Mouse (Mus musculus): ENCODE data around the gene Me3. TPM values are rescaled to one million over a fixed set of nuclear protein-coding genes. Genes with fewer than 3 reads are reported as not detected.

Gene Me3
- polyA plus RNA-seq, 1 experiment from 2014 or later = 39.5 TPM

- Histone ChIP-seq H3K9me3 (replicated peaks; ENCODE audit: low read length) (no peaks in the 10 kb centered on the region), H3K9ac (ENCODE audit: low read depth, low read length) (no peak overlapping the region), H3K27me3 (ENCODE audit: insufficient read depth, low read length) (no peaks in the 10 kb centered on the region; the same call in 1 of the 2 replicates), H3K27ac (no peak overlapping the region), H3K4me3 (replicated peaks; ENCODE audit: low read depth, low read length) (no peak overlapping the region), H3K4me1 (replicated peaks; ENCODE audit: insufficient read depth, low read length) (no peaks in the 10 kb centered on the region), H3K4me2 (ENCODE audit: low read length) (no peak overlapping the region), H3K36me3 (ENCODE audit: insufficient read depth, low read length) (no peaks in the 10 kb centered on the region)
- peak; percentile 91 for DNase-seq (ENCODE audit: low spot score)
- ATAC-seq (replicated peaks; ENCODE audit: low FRiP score, low read depth) = peak; percentile 56
- TF ChIP-seq CTCF (IDR thresholded peaks at IDR 0.05; ENCODE audit: low read depth) = peak; percentile 91
- WGBS = 27% methylated on average over 15 of the region's 15 CpGs
Measured at GRCm38 (mm10) chr7:89841670-89842403, 209.6 kb downstream of the Me3 start.

GRCm38 (mm10) chr7:89842404-89842715 is 210.2 kb downstream of the Me3 start:
- 82% methylated on average over 5 of the region's 5 CpGs for WGBS
- no peak for TF ChIP-seq CTCF (IDR thresholded peaks at IDR 0.05; ENCODE audit: low read depth)
- Histone ChIP-seq H3K27me3 (ENCODE audit: insufficient read depth, low read length) (no peaks in the 10 kb centered on the region; the same call in 1 of the 2 replicates), H3K4me2 (ENCODE audit: low read length) (no peak overlapping the region), H3K36me3 (ENCODE audit: insufficient read depth, low read length) (no peaks in the 10 kb centered on the region), H3K9ac (ENCODE audit: low read depth, low read length) (no peak overlapping the region), H3K4me1 (replicated peaks; ENCODE audit: insufficient read depth, low read length) (no peaks in the 10 kb centered on the region), H3K4me3 (replicated peaks; ENCODE audit: low read depth, low read length) (no peak overlapping the region), H3K9me3 (replicated peaks; ENCODE audit: low read length) (no peaks in the 10 kb centered on the region), H3K27ac (no peak overlapping the region)
- no peak for DNase-seq (ENCODE audit: low spot score)
- no peak for ATAC-seq (replicated peaks; ENCODE audit: low FRiP score, low read depth)

- no peaks in the 10 kb centered on the region for H3K9me3 ChIP-seq (replicated peaks; ENCODE audit: low read length)
- H3K27me3 ChIP-seq (ENCODE audit: insufficient read depth, low read length) = no peaks in the 10 kb centered on the region; the same call in 1 of the 2 replicates
- no peaks in the 10 kb centered on the region for H3K4me1 ChIP-seq (replicated peaks; ENCODE audit: insufficient read depth, low read length)
- no peak for TF ChIP-seq CTCF (IDR thresholded peaks at IDR 0.05; ENCODE audit: low read depth)
- ATAC-seq (replicated peaks; ENCODE audit: low FRiP score, low read depth) (no peak), DNase-seq (ENCODE audit: low spot score) (no peak)
- no peak overlapping the region for H3K27ac ChIP-seq
- H3K36me3 ChIP-seq (ENCODE audit: insufficient read depth, low read length) = no peaks in the 10 kb centered on the region
- H3K4me3 ChIP-seq (replicated peaks; ENCODE audit: low read depth, low read length) = no peak overlapping the region
- no peak overlapping the region for H3K9ac ChIP-seq (ENCODE audit: low read depth, low read length)
- 59% methylated on average over 6 of the region's 6 CpGs for WGBS
- no peak overlapping the region for H3K4me2 ChIP-seq (ENCODE audit: low read length)
Measured at GRCm38 (mm10) chr7:89843121-89843520, 210.9 kb downstream of the Me3 start.

- H3K9me3 ChIP-seq (replicated peaks; ENCODE audit: low read length) = no peaks in the 10 kb centered on the region
- H3K4me2 ChIP-seq (ENCODE audit: low read length) = no peak overlapping the region
- H3K4me1 ChIP-seq (replicated peaks; ENCODE audit: insufficient read depth, low read length) = no peaks in the 10 kb centered on the region
- TF ChIP-seq CTCF (IDR thresholded peaks at IDR 0.05; ENCODE audit: low read depth) = peak; percentile 73
- no peaks in the 10 kb centered on the region; the same call in 1 of the 2 replicates for H3K27me3 ChIP-seq (ENCODE audit: insufficient read depth, low read length)
- H3K4me3 ChIP-seq (replicated peaks; ENCODE audit: low read depth, low read length) = no peak overlapping the region
- H3K27ac ChIP-seq = no peak overlapping the region
- 32% methylated on average over 6 of the region's 6 CpGs for WGBS
- ATAC-seq (replicated peaks; ENCODE audit: low FRiP score, low read depth) (no peak), DNase-seq (ENCODE audit: low spot score) (peak; percentile 55)
- H3K36me3 ChIP-seq (ENCODE audit: insufficient read depth, low read length) = no peaks in the 10 kb centered on the region
- H3K9ac ChIP-seq (ENCODE audit: low read depth, low read length) = no peak overlapping the region
Measured at GRCm38 (mm10) chr7:89843533-89843932, 211.3 kb downstream of the Me3 start.

- Histone ChIP-seq H3K4me1 (replicated peaks; ENCODE audit: insufficient read depth, low read length) (no peaks in the 10 kb centered on the region), H3K4me2 (ENCODE audit: low read length) (no peak overlapping the region), H3K9ac (ENCODE audit: low read depth, low read length) (no peak overlapping the region), H3K4me3 (replicated peaks; ENCODE audit: low read depth, low read length) (no peak overlapping the region), H3K36me3 (ENCODE audit: insufficient read depth, low read length) (no peaks in the 10 kb centered on the region), H3K27me3 (ENCODE audit: insufficient read depth, low read length) (no peaks in the 10 kb centered on the region; the same call in 1 of the 2 replicates), H3K27ac (no peak overlapping the region), H3K9me3 (replicated peaks; ENCODE audit: low read length) (no peaks in the 10 kb centered on the region)
- WGBS = 74% methylated on average over 4 of the region's 4 CpGs
- no peak for TF ChIP-seq CTCF (IDR thresholded peaks at IDR 0.05; ENCODE audit: low read depth)
- DNase-seq (ENCODE audit: low spot score) (no peak), ATAC-seq (replicated peaks; ENCODE audit: low FRiP score, low read depth) (no peak)
Measured at GRCm38 (mm10) chr7:89845669-89846068, 213.5 kb downstream of the Me3 start.

- no peaks in the 10 kb centered on the region for H3K4me1 ChIP-seq (replicated peaks; ENCODE audit: insufficient read depth, low read length)
- no peaks in the 10 kb centered on the region for H3K36me3 ChIP-seq (ENCODE audit: insufficient read depth, low read length)
- H3K9ac ChIP-seq (ENCODE audit: low read depth, low read length) = no peak overlapping the region
- no peak overlapping the region for H3K4me3 ChIP-seq (replicated peaks; ENCODE audit: low read depth, low read length)
- H3K4me2 ChIP-seq (ENCODE audit: low read length) = no peak overlapping the region
- no peak overlapping the region for H3K27ac ChIP-seq
- no peaks in the 10 kb centered on the region for H3K9me3 ChIP-seq (replicated peaks; ENCODE audit: low read length)
- ATAC-seq (replicated peaks; ENCODE audit: low FRiP score, low read depth) (no peak), DNase-seq (ENCODE audit: low spot score) (no peak)
- WGBS = 56% methylated on average over 3 of the region's 3 CpGs
- no peak for TF ChIP-seq CTCF (IDR thresholded peaks at IDR 0.05; ENCODE audit: low read depth)
- H3K27me3 ChIP-seq (ENCODE audit: insufficient read depth, low read length) = no peaks in the 10 kb centered on the region
Measured at GRCm38 (mm10) chr7:89850510-89850909, 218.3 kb downstream of the Me3 start.

Data from kidney, postnatal 0 days (tissue).